Mouse (Mus musculus): ENCODE data around the gene Foxn2.

DNA sequence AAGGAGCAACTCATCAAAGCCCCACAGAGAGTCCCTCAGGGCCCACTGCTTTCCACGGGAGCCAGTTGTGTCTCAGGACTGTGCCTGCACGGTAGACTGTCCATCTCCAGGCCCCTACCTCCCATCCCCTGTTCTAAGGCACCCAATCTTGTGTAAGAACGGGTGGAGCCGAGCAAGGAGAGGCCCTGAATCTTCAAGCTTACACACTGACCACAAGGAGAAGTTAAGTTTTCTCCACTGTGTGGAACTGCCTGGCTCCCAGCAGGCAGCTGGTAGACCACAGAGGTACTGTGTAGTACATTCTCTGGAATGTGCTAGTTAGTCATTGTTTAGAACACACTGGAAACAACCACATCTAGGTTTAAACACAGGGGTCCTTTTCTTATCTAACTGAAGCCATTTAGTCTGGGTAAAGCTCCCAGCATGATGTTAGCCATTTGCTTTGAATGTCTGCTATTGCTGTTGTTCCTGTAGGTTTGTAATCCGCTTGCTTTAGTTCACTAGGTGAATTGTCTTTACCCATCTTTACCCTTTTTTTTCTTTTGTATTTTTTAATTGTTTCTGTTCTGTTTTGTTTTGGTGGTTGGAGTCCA lies 57.7 kb downstream of the Foxn2 start:
- no peak for TF ChIP-seq CTCF (IDR thresholded peaks at IDR 0.05; ENCODE audit: low read depth)
- TF ChIP-seq EP300 (IDR thresholded peaks at IDR 0.05; ENCODE audit: low read depth) = no peak

Measured in liver, embryonic 14.5 days (tissue).